Mouse (Mus musculus): Measurements from ENCODE around the gene Tmem123. TPM values are rescaled to one million over a fixed set of nuclear protein-coding genes. Genes with fewer than 3 reads are reported as not detected.

Gene Tmem123
- polyA plus RNA-seq, 1 experiment from 2014 or later = 13.0 TPM

- peaks cover 28% of the 10 kb centered on the region for H3K4me1 ChIP-seq (ENCODE audit: control insufficient read depth, insufficient read depth, low read length)
- H3K4me3 ChIP-seq (ENCODE audit: low read depth, low read length) = no peak overlapping the region
- no peak for ATAC-seq (ENCODE audit: low read depth)
- no peak overlapping the region for H3K9ac ChIP-seq (replicated peaks; ENCODE audit: low read depth, low read length)
- WGBS = 98% methylated on average over 4 of the region's 4 CpGs
- H3K9me3 ChIP-seq (ENCODE audit: control insufficient read depth, low read length) = no peaks in the 10 kb centered on the region
- H3K27ac ChIP-seq (ENCODE audit: low read depth, low read length) = no peak overlapping the region
- H3K36me3 ChIP-seq (ENCODE audit: control insufficient read depth, insufficient read depth, low read length) = 0 out of 2 replicates have a peak, but pooled peaks cover 3% of the 10 kb centered on the region
- no peak overlapping the region for H3K4me2 ChIP-seq (ENCODE audit: low read depth, low read length)
- no peaks in the 10 kb centered on the region for H3K27me3 ChIP-seq (ENCODE audit: control insufficient read depth, insufficient read depth, low read length)
These were observed 64.9 kb downstream of the Tmem123 start for GRCm38 (mm10) chr9:7828706-7829105.

- no peak overlapping the region for H3K9ac ChIP-seq (replicated peaks; ENCODE audit: low read depth, low read length)
- H3K9me3 ChIP-seq (ENCODE audit: control insufficient read depth, low read length) = no peaks in the 10 kb centered on the region
- H3K4me3 ChIP-seq (ENCODE audit: low read depth, low read length) = no peak overlapping the region
- H3K27me3 ChIP-seq (ENCODE audit: control insufficient read depth, insufficient read depth, low read length) = no peaks in the 10 kb centered on the region
- WGBS = 92% methylated on average over 9 of the region's 9 CpGs
- peaks cover 28% of the 10 kb centered on the region for H3K4me1 ChIP-seq (ENCODE audit: control insufficient read depth, insufficient read depth, low read length)
- no peak overlapping the region for H3K27ac ChIP-seq (ENCODE audit: low read depth, low read length)
- ATAC-seq (ENCODE audit: low read depth) = no peak; the same call in 1 of the 2 replicates
- H3K4me2 ChIP-seq (ENCODE audit: low read depth, low read length) = peak overlapping the region; percentile 18; the same call in 1 of the 2 replicates
- H3K36me3 ChIP-seq (ENCODE audit: control insufficient read depth, insufficient read depth, low read length) = 0 out of 2 replicates have a peak, but pooled peaks cover 3% of the 10 kb centered on the region
These were observed 66.0 kb downstream of the Tmem123 start for GRCm38 (mm10) chr9:7829531-7830528.

- no peaks in the 10 kb centered on the region for H3K27me3 ChIP-seq (ENCODE audit: control insufficient read depth, insufficient read depth, low read length)
- H3K4me3 ChIP-seq (ENCODE audit: low read depth, low read length) = no peak overlapping the region
- H3K9ac ChIP-seq (replicated peaks; ENCODE audit: low read depth, low read length) = no peak overlapping the region
- no peak for ATAC-seq (ENCODE audit: low read depth)
- WGBS = 91% methylated on average over 6 of the region's 6 CpGs
- H3K4me2 ChIP-seq (ENCODE audit: low read depth, low read length) = peak overlapping the region; percentile 24
- peaks cover 31% of the 10 kb centered on the region for H3K4me1 ChIP-seq (ENCODE audit: control insufficient read depth, insufficient read depth, low read length)
- H3K9me3 ChIP-seq (ENCODE audit: control insufficient read depth, low read length) = no peaks in the 10 kb centered on the region
- no peak overlapping the region for H3K27ac ChIP-seq (ENCODE audit: low read depth, low read length)
- H3K36me3 ChIP-seq (ENCODE audit: control insufficient read depth, insufficient read depth, low read length) = 0 out of 2 replicates have a peak, but pooled peaks cover 3% of the 10 kb centered on the region
These were observed 69.6 kb downstream of the Tmem123 start for GRCm38 (mm10) chr9:7833421-7833820.

- Histone ChIP-seq H3K27me3 (ENCODE audit: control insufficient read depth, insufficient read depth, low read length) (no peaks in the 10 kb centered on the region), H3K4me3 (ENCODE audit: low read depth, low read length) (no peak overlapping the region), H3K9ac (replicated peaks; ENCODE audit: low read depth, low read length) (no peak overlapping the region), H3K4me1 (ENCODE audit: control insufficient read depth, insufficient read depth, low read length) (peaks cover 23% of the 10 kb centered on the region), H3K9me3 (ENCODE audit: control insufficient read depth, low read length) (no peaks in the 10 kb centered on the region), H3K4me2 (ENCODE audit: low read depth, low read length) (no peak overlapping the region), H3K36me3 (ENCODE audit: control insufficient read depth, insufficient read depth, low read length) (0 out of 2 replicates have a peak, but pooled peaks cover 3% of the 10 kb centered on the region), H3K27ac (ENCODE audit: low read depth, low read length) (no peak overlapping the region)
- ATAC-seq (ENCODE audit: low read depth) = no peak
- 88% methylated on average over 1 of the region's 1 CpGs for WGBS
These were observed 71.5 kb downstream of the Tmem123 start for GRCm38 (mm10) chr9:7835302-7835701.

- 0% methylated on average over 16 of the region's 16 CpGs for WGBS
- H3K36me3 ChIP-seq (ENCODE audit: control insufficient read depth, insufficient read depth, low read length) = 0 out of 2 replicates have a peak, but pooled peaks cover 3% of the 10 kb centered on the region
These were observed 72.5 kb downstream of the Tmem123 start for GRCm38 (mm10) chr9:7836331-7836730.

GRCm38 (mm10) chr9:7836905-7837805, 73.3 kb downstream of the Tmem123 start, which contains the start of gene Birc2:
TSS of gene Birc2 (minus strand) at chr9:7837064.
- WGBS = under 1% methylated on average over 68 of the region's 68 CpGs
- ATAC-seq (ENCODE audit: low read depth) = peak; percentile 98
- Histone ChIP-seq H3K27me3 (ENCODE audit: control insufficient read depth, insufficient read depth, low read length) (no peaks in the 10 kb centered on the region), H3K4me3 (ENCODE audit: low read depth, low read length) (peak within 1 kb of the TSS; percentile 51), H3K4me1 (ENCODE audit: control insufficient read depth, insufficient read depth, low read length) (peaks cover 16% of the 10 kb centered on the region), H3K36me3 (ENCODE audit: control insufficient read depth, insufficient read depth, low read length) (0 out of 2 replicates have a peak, but pooled peaks cover 3% of the 10 kb centered on the region), H3K4me2 (ENCODE audit: low read depth, low read length) (peak within 1 kb of the TSS; percentile 77), H3K27ac (ENCODE audit: low read depth, low read length) (peak within 1 kb of the TSS; percentile 99), H3K9ac (replicated peaks; ENCODE audit: low read depth, low read length) (peak within 1 kb of the TSS; percentile 88), H3K9me3 (ENCODE audit: control insufficient read depth, low read length) (no peaks in the 10 kb centered on the region)

More at GRCm38 (mm10) chr9:7836331-7836730, 72.5 kb downstream of the Tmem123 start:
- Histone ChIP-seq H3K4me1 (ENCODE audit: control insufficient read depth, insufficient read depth, low read length) (peaks cover 17% of the 10 kb centered on the region), H3K9ac (replicated peaks; ENCODE audit: low read depth, low read length) (peak overlapping the region; percentile 88), H3K27ac (ENCODE audit: low read depth, low read length) (peak overlapping the region; percentile 99), H3K4me3 (ENCODE audit: low read depth, low read length) (peak overlapping the region; percentile 51), H3K4me2 (ENCODE audit: low read depth, low read length) (peak overlapping the region; percentile 77), H3K27me3 (ENCODE audit: control insufficient read depth, insufficient read depth, low read length) (no peaks in the 10 kb centered on the region), H3K9me3 (ENCODE audit: control insufficient read depth, low read length) (no peaks in the 10 kb centered on the region)
- ATAC-seq (ENCODE audit: low read depth) = peak; percentile 56

GRCm38 (mm10) chr9:7837806-7838440, 74.1 kb downstream of the Tmem123 start:
- peak overlapping the region; percentile 51 for H3K4me3 ChIP-seq (ENCODE audit: low read depth, low read length)
- H3K27ac ChIP-seq (ENCODE audit: low read depth, low read length) = peak overlapping the region; percentile 99
- no peaks in the 10 kb centered on the region for H3K36me3 ChIP-seq (ENCODE audit: control insufficient read depth, insufficient read depth, low read length)
- peaks cover 9% of the 10 kb centered on the region for H3K4me1 ChIP-seq (ENCODE audit: control insufficient read depth, insufficient read depth, low read length)
- WGBS = 11% methylated on average over 14 of the region's 14 CpGs
- peak overlapping the region; percentile 88; the same call in 1 of the 2 replicates for H3K9ac ChIP-seq (replicated peaks; ENCODE audit: low read depth, low read length)
- peak overlapping the region; percentile 77 for H3K4me2 ChIP-seq (ENCODE audit: low read depth, low read length)
- H3K9me3 ChIP-seq (ENCODE audit: control insufficient read depth, low read length) = no peaks in the 10 kb centered on the region
- peak; percentile 22 for ATAC-seq (ENCODE audit: low read depth)
- no peaks in the 10 kb centered on the region for H3K27me3 ChIP-seq (ENCODE audit: control insufficient read depth, insufficient read depth, low read length)

- Histone ChIP-seq H3K27me3 (ENCODE audit: control insufficient read depth, insufficient read depth, low read length) (no peaks in the 10 kb centered on the region), H3K27ac (ENCODE audit: low read depth, low read length) (no peak overlapping the region), H3K4me1 (ENCODE audit: control insufficient read depth, insufficient read depth, low read length) (no peaks in the 10 kb centered on the region), H3K4me3 (ENCODE audit: low read depth, low read length) (no peak overlapping the region), H3K9me3 (ENCODE audit: control insufficient read depth, low read length) (no peaks in the 10 kb centered on the region), H3K4me2 (ENCODE audit: low read depth, low read length) (no peak overlapping the region), H3K9ac (replicated peaks; ENCODE audit: low read depth, low read length) (no peak overlapping the region), H3K36me3 (ENCODE audit: control insufficient read depth, insufficient read depth, low read length) (no peaks in the 10 kb centered on the region)
- no peak for ATAC-seq (ENCODE audit: low read depth)
- 62% methylated on average over 6 of the region's 6 CpGs for WGBS
These were observed 77.4 kb downstream of the Tmem123 start for GRCm38 (mm10) chr9:7841221-7841620.

All from neural tube, embryonic 14.5 days (tissue).